Mouse (Mus musculus) G1E (cell line): ENCODE results near the gene Ppp2r5a. TPM values are rescaled to one million over a fixed set of nuclear protein-coding genes. Genes with fewer than 3 reads are reported as not detected.

ENCODE experiments used
- ATAC-seq: 2 replicates; pipeline ENCODE4 v1.8.0; 2016; ENCODE audit warnings: mild to moderate bottlenecking; ENCODE audit not compliant: insufficient number of reproducible peaks, poor library complexity, low FRiP score, severe bottlenecking; ENCODE audit errors: extremely low read depth
- DNase-seq: peaks from one replicate; pipeline ENCODE4 v3.0.0; 2012; ENCODE audit warnings: low spot score
- H3K27me3 ChIP-seq: 2 replicates; pipeline ENCODE4 v1.6.1; 2012; ENCODE audit warnings: mild to moderate bottlenecking, low read length, inconsistent platforms; ENCODE audit not compliant: insufficient read depth
- H3K36me3 ChIP-seq: replicated peaks from 2 replicates; pipeline ENCODE3; 2012; ENCODE audit warnings: mild to moderate bottlenecking, inconsistent platforms
- H3K4me1 ChIP-seq: 2 replicates; pipeline ENCODE4 v1.6.1; 2012; ENCODE audit warnings: low read depth, low read length, inconsistent platforms, mixed read lengths; ENCODE audit not compliant: insufficient read depth
- H3K4me3 ChIP-seq: 2 replicates; pipeline ENCODE4 v1.5.1; 2012; ENCODE audit warnings: low read depth, mild to moderate bottlenecking, inconsistent platforms, low read length, moderate library complexity, mixed read lengths
- H3K9me3 ChIP-seq: replicated peaks from 2 replicates; pipeline ENCODE4 v1.6.1; 2012; ENCODE audit warnings: inconsistent platforms
- CTCF ChIP-seq: IDR thresholded peaks from 2 replicates; pipeline ENCODE4 v1.5.1; 2012; ENCODE audit warnings: low read depth, low read length, inconsistent platforms, mixed read lengths
- GATA1 ChIP-seq: IDR thresholded peaks from 2 replicates; pipeline ENCODE4 v1.6.1; 2012; ENCODE audit warnings: borderline replicate concordance, low read length, inconsistent platforms, mixed read lengths
- GATA2 ChIP-seq: IDR thresholded peaks from 2 replicates; pipeline ENCODE4 v1.6.1; 2012; ENCODE audit warnings: low read depth, low read length, inconsistent platforms, borderline replicate concordance
- POLR2AphosphoS5 ChIP-seq: IDR thresholded peaks from 2 replicates; pipeline ENCODE4 v1.6.1; 2012; ENCODE audit warnings: low read depth, low read length, inconsistent platforms; ENCODE audit not compliant: insufficient replicate concordance
- TAL1 ChIP-seq: conservative IDR thresholded peaks from 2 replicates; pipeline ENCODE4 v1.6.1; 2012; ENCODE audit warnings: low read depth, low read length, inconsistent platforms, mixed read lengths
- polyA plus RNA-seq: library from polyadenylated mRNA; stranded (reverse); fragments of >175 nt; gene quantifications from 2 replicates; pipeline ENCODE4 v1.2.3, GENCODE M21; 2012
- total RNA-seq, 2 experiments: library from RNA; stranded (forward) in 1 of 2; stranded (reverse) in 1 of 2; fragments of 200-1000 nt in 1 of 2; fragments of >200 nt in 1 of 2; fragmentation: Nextera tagmentation in 1 of 2; gene quantifications; 2 replicates each; pipeline ENCODE4 v1.2.3; 2014 to 2017

The Ppp2r5a gene
- total and polyA plus RNA-seq, 3 experiments = 45.1 to 133 (median 133) TPM

DNA sequence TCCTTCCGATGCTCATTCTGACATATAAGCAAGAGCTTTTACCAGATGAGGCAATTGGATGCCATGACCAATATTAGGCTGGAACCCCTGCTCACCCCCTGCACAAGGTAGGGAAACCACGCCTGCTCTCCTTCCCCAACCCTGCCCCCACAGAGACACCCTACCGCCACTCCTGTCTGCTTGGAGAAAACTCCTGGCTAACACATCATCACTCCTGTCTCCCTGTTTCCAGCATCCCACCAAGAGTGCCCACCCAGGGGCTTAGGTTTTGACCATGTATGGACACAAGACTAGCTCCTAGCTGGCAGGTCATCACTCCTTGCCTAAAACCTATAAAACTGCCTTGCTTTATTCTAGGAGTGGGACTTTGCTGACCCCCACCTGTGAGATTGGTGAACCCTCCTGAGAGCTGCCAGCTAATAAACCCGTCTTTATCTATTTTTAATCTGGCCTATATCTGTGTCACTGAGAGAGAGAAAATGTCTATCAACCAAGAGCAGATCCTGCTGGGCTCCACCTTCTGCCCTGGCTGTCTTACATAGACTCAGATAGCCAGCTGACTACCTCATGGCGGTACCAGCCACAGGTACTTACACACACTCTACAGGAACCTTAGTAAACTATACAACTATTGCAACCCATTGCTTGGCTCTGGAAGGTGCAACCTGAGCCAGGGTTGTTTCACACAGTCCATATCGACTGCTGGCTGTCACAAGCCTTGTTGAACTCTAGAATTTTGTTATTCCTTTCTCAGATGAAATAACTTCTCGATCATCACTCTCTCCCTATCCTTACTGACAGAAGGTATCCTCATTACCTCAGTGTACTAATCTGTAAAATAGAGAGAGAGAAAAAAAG, 78.1 kb downstream of the Ppp2r5a start:
- H3K27me3 ChIP-seq = peaks cover 3% of the 10 kb centered on the region; the same call in 1 of the 2 replicates
- H3K36me3 ChIP-seq = peaks cover 25% of the 10 kb centered on the region
- ATAC-seq (no peak), DNase-seq (no peak)
- no peak for TF ChIP-seq CTCF
- TF ChIP-seq POLR2AphosphoS5 = no peak
- no peak for TF ChIP-seq GATA1
- no peak for TF ChIP-seq TAL1
- TF ChIP-seq GATA2 = no peak
- H3K4me3 ChIP-seq = no peak overlapping the region
- peaks cover 48% of the 10 kb centered on the region for H3K4me1 ChIP-seq
- H3K9me3 ChIP-seq = no peaks in the 10 kb centered on the region

DNA sequence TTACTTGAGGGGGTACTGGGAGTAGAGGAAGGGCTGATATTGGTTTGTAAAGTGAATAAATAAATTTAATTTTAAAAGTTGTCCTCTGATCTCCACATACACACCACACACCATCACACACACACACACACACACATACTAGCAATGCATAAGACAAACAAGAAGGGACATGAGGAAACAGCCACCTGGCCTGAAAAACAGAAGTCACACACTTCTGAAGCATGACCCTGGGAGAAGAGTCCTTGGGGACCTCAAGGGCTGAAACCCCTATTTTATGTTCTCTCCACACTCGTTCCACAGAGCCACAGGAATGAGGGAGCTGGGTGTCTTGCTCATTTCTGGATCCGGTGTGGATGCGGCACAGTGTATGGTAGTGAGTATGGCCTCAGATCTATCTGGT, 79.7 kb downstream of the Ppp2r5a start:
- Histone ChIP-seq H3K36me3 (peaks cover 13% of the 10 kb centered on the region), H3K27me3 (peaks cover 3% of the 10 kb centered on the region; the same call in 1 of the 2 replicates), H3K4me3 (no peak overlapping the region), H3K9me3 (no peaks in the 10 kb centered on the region), H3K4me1 (peaks cover 44% of the 10 kb centered on the region)
- no peak for ATAC-seq
- TF ChIP-seq GATA2 (no peak), CTCF (no peak), GATA1 (no peak)
- DNase-seq = no peak

DNA sequence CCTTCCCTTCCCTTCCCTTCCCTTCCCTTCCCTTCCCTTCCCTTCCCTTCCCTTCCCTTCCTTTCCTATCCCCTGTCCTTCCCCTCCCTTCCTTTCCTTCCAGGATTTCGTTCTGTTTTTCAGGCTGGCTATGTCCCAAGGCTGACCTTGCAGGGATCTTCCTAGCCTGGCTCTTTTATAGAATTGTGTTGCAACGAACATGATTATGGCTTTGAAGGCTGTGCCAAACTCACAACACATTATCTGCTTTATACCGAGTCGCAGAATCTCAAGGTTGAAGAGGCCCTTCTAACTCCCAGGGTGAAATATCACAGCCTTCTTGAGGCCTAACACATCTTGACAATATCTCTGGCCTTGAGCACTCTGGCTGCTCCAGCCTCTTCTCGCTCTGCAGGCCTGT, 84.4 kb downstream of the Ppp2r5a start:
- peaks cover 3% of the 10 kb centered on the region; the same call in 1 of the 2 replicates for H3K27me3 ChIP-seq
- H3K4me3 ChIP-seq = no peak overlapping the region
- TF ChIP-seq GATA2 (no peak), CTCF (no peak), TAL1 (no peak), POLR2AphosphoS5 (no peak), GATA1 (no peak)
- ATAC-seq = no peak
- no peak for DNase-seq
- H3K4me1 ChIP-seq = peaks cover 29% of the 10 kb centered on the region
- H3K9me3 ChIP-seq = no peaks in the 10 kb centered on the region
- no peaks in the 10 kb centered on the region for H3K36me3 ChIP-seq

DNA sequence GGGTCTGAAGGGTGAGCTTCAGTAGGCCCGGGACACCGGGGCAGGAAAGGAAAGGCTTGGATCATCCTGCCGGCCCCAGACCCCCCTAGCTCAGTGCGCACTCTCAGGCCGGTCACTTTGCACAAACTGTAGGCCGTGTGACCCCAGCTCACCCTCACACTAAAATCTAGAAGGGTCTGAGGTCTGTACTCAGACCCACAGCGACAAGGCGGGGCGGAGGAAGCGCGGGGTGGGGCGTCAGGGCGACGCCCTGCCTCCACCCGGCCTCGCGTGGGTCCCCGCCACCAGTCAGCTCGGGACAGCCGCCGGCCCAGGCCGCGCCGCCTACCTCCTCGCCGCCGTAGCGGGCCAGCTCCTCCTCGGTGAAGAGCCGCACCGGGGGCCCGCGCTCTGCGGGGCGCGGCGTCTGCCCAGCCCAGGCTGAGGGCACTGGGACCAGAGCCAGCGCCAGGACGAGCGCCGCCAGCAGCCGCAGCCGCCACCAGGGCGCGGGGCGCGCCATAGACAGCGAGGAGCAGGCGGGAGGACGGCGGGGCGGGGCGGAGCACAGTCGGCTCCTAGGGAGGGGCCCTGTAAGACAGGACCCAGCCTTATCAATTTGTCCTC, 85.4 kb downstream of the Ppp2r5a start, which contains the start of gene Nenf:
Gene Nenf, minus strand, starts transcription at position 604 of the 606 bp plus-strand sequence.
- H3K4me1 ChIP-seq = peaks cover 37% of the 10 kb centered on the region
- DNase-seq = peak; percentile 82
- TF ChIP-seq GATA1 (no peak), CTCF (no peak), TAL1 (no peak), POLR2AphosphoS5 (no peak), GATA2 (no peak)

DNA sequence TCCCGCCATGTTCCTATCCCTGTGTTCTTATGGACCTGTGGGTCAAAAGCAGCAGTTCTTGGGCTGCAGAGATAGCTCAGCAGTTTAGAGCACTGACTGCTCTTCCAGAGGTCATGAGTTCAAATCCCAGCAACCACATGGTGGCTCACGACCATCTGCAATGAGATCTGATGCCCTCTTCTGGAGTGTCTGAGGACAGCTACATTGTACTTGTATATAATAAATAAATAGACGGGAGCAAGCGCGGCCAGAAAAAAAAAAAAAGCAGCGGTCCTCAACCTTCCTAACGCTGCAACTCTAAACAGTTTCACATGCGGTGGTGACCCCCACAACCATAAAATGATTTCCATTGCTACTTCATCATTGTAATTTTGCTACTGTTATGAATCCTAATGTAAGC, 86.3 kb downstream of the Ppp2r5a start:
- no peak for ATAC-seq
- Histone ChIP-seq H3K9me3 (no peaks in the 10 kb centered on the region), H3K4me1 (peaks cover 42% of the 10 kb centered on the region), H3K36me3 (peaks cover 3% of the 10 kb centered on the region), H3K27me3 (peaks cover 3% of the 10 kb centered on the region; the same call in 1 of the 2 replicates), H3K4me3 (peak overlapping the region; percentile 79; the same call in 1 of the 2 replicates)
- TF ChIP-seq GATA1 (no peak), POLR2AphosphoS5 (no peak), TAL1 (no peak), CTCF (no peak), GATA2 (no peak)
- DNase-seq = no peak

More for the DNA sequence above, 85.4 kb downstream of the Ppp2r5a start, which contains the start of gene Nenf:
- H3K4me3 ChIP-seq = peak within 1 kb of the TSS; percentile 79
- peaks cover 3% of the 10 kb centered on the region; the same call in 1 of the 2 replicates for H3K27me3 ChIP-seq
- no peaks in the 10 kb centered on the region for H3K9me3 ChIP-seq
- ATAC-seq = peak; percentile 91
- no peaks in the 10 kb centered on the region for H3K36me3 ChIP-seq

DNA sequence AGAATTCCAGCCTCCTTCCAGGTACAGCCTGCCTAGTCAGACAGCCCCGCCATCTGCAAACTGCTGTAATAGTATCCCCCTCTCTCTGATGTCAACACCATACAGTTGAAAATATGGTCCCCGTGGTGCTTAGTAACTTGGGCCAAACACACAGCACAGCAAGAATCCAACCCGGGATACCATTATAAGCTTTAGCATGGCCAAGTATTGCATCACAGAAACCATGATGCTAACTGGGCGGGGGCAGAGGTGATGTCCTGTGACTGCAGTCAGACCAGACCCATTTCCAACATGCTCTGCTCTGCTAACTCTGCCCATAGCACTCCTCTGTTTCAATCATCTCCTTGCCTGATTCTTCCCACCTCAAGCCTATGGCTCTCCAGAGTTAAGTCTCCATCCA, 89.1 kb downstream of the Ppp2r5a start:
- peaks cover 40% of the 10 kb centered on the region for H3K4me1 ChIP-seq
- peaks cover 20% of the 10 kb centered on the region for H3K36me3 ChIP-seq
- H3K27me3 ChIP-seq = no peaks in the 10 kb centered on the region
- no peak overlapping the region for H3K4me3 ChIP-seq
- DNase-seq = no peak
- TF ChIP-seq CTCF (no peak), GATA2 (no peak), TAL1 (no peak), POLR2AphosphoS5 (no peak), GATA1 (no peak)
- ATAC-seq = no peak
- no peaks in the 10 kb centered on the region for H3K9me3 ChIP-seq
